Mouse (Mus musculus) limb, embryonic 10.5 days (tissue): ENCODE results near the gene Usp54. TPM values are rescaled to one million over a fixed set of nuclear protein-coding genes. Genes with fewer than 3 reads are reported as not detected.

Experiments used
- DNase-seq: peaks from one replicate; pipeline ENCODE4 v3.0.0-alpha.2; 2017; ENCODE audit warnings: low spot score
- H3K27ac ChIP-seq: fragments of 300-500 bp; sonication (generic); 2 replicates; pipeline ENCODE4 v1.5.1; 2016; ENCODE audit warnings: mild to moderate bottlenecking
- H3K27me3 ChIP-seq: fragments of 300-500 bp; sonication (generic); 2 replicates; pipeline ENCODE4 v1.6.1; 2016; ENCODE audit warnings: low read depth, mild to moderate bottlenecking; ENCODE audit not compliant: poor library complexity, severe bottlenecking
- H3K36me3 ChIP-seq: fragments of 300-500 bp; sonication (generic); 2 replicates; pipeline ENCODE4 v1.6.1; 2016; ENCODE audit warnings: mild to moderate bottlenecking, moderate library complexity
- H3K4me1 ChIP-seq: fragments of 300-500 bp; sonication (generic); 2 replicates; pipeline ENCODE4 v1.6.1; 2016
- H3K4me3 ChIP-seq: fragments of 300-500 bp; sonication (generic); 2 replicates; pipeline ENCODE4 v1.5.1; 2016; ENCODE audit warnings: mild to moderate bottlenecking, moderate library complexity
- H3K9me3 ChIP-seq: fragments of 300-500 bp; sonication (generic); replicated peaks from 2 replicates; pipeline ENCODE4 v1.6.1; 2016; ENCODE audit warnings: mild to moderate bottlenecking
- WGBS: fragments of 180-500 bp; shearing (Covaris S2); methylation state at CpG from one replicate; pipeline ENCODE4 v1.1.7; 2016; 5-methylcytosine and 5-hydroxymethylcytosine counted together
- microRNA-seq: library from miRNA; unstranded; fragments of <30 nt; microRNA quantifications from one replicate; pipeline ENCODE4, GENCODE M21; 2017
- polyA plus RNA-seq: library from polyadenylated mRNA; unstranded; fragments of >200 nt; fragmentation: Nextera tagmentation; extraction: Ambion mirVana; gene quantifications from 2 replicates; pipeline ENCODE4 v1.2.1, GENCODE M21; 2016

Usp54 gene
- polyA plus RNA-seq, 1 experiment from 2014 or later = 16.6 TPM

DNA sequence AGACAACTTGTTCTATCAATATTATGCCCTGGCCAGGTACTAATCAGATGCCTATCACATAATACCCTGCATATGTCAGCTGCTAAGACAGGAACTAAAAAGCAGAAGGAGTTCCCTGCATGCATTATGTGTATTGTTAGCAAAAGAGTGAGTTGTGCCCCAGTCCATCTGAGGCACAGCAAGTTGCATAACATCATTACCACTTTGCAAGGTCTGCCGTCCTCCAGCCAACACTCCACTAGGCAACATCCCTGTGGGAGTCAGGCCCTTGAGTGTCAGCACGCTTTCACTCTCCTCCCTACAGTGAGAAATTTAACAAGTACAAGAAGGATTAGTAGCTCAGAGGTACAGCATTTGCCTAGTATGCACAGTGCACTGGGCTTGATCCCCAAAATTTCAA is 132.4 kb downstream of the Usp54 start:
- WGBS = 80% methylated on average over 2 of the region's 2 CpGs
- Histone ChIP-seq H3K4me1 (no peaks in the 10 kb centered on the region), H3K27ac (no peak overlapping the region), H3K9me3 (no peaks in the 10 kb centered on the region), H3K27me3 (no peaks in the 10 kb centered on the region), H3K36me3 (peaks cover 66% of the 10 kb centered on the region), H3K4me3 (no peak overlapping the region)
- DNase-seq = no peak

DNA sequence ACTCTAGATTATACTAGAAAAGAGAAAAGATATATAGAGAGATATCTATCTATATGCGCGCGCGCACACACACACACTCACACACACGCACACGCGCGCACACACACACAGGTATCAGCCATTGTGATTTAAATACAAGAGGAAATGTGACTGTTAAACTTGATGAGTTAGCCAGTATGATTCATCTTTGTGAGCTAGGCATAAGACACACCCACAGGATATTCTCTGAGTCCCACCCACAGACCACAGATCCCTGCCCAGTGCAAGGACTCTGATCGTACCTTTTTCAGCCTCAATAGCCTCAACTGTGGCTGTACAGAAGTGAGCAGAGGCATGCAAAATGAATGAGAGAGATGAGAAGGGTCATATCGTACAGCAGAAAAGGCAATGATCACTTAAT is 137.9 kb downstream of the Usp54 start:
- Histone ChIP-seq H3K27me3 (no peaks in the 10 kb centered on the region), H3K4me3 (no peak overlapping the region), H3K4me1 (no peaks in the 10 kb centered on the region), H3K27ac (no peak overlapping the region), H3K9me3 (no peaks in the 10 kb centered on the region), H3K36me3 (peaks cover 60% of the 10 kb centered on the region)
- 95% methylated on average over 10 of the region's 10 CpGs for WGBS
- DNase-seq = no peak

DNA sequence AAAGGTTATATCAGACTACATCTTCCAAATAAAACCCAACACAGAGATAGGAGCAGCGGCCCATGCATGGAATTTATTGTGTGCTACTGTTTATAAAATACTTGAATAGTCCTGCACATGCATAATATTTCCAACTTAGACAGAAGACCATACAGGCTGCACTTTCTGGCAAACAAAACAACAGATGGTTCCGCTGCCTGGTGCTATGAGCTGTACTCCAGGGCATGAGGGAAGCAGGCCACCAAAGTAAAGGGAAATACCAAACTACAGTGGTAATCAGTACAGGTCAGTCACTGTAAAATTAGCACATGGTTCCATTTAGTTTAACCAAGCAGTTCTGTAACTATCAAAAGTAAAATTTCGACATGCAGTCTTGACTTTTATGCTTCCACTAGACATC is 140.9 kb downstream of the Usp54 start:
- DNase-seq = no peak
- H3K27me3 ChIP-seq = no peaks in the 10 kb centered on the region
- H3K36me3 ChIP-seq = peaks cover 73% of the 10 kb centered on the region
- H3K27ac ChIP-seq = no peak overlapping the region
- WGBS = 90% methylated on average over 3 of the region's 3 CpGs
- no peaks in the 10 kb centered on the region for H3K4me1 ChIP-seq
- H3K9me3 ChIP-seq = no peaks in the 10 kb centered on the region
- H3K4me3 ChIP-seq = no peak overlapping the region

Small RNA genes within 50 kb of the gene (microRNA-seq; reads per million reads assigned to microRNA genes)
- not detected for gene Mir6946

Other genes starting within 250 kb of the Usp54 start
- gene Mrps16, start 247.4 kb downstream of the Usp54 start, polyA plus RNA-seq = 90.4 TPM in 2 replicates
- 0.29 and 0.90 TPM in 2 replicates for gene Cfap70, start 188.8 kb downstream of the Usp54 start, polyA plus RNA-seq
- 21.2 and 23.3 TPM in 2 replicates for gene Anxa7, start 160.9 kb downstream of the Usp54 start, polyA plus RNA-seq
- 0.83 and 1.3 TPM in 2 replicates for gene Mss51, start 144.2 kb downstream of the Usp54 start, polyA plus RNA-seq
- gene Ppp3cb, start 94.5 kb downstream of the Usp54 start, polyA plus RNA-seq = 35.7 and 43.2 TPM in 2 replicates
- gene Myoz1, start 15.5 kb upstream of the Usp54 start, polyA plus RNA-seq = 0.86 TPM in 1 of 2 replicates, not detected in the other
- 0.51 and 1.9 TPM in 2 replicates for gene Synpo2l, start 27.3 kb upstream of the Usp54 start, polyA plus RNA-seq
- 113 and 122 TPM in 2 replicates for gene Sec24c, start 33.2 kb upstream of the Usp54 start, polyA plus RNA-seq
- 18.2 and 20.4 TPM in 2 replicates for gene Fut11, start 53.9 kb upstream of the Usp54 start, polyA plus RNA-seq
- 238 and 280 TPM in 2 replicates for gene Chchd1, start 61.9 kb upstream of the Usp54 start, polyA plus RNA-seq
- gene Zswim8, start 66.5 kb upstream of the Usp54 start, polyA plus RNA-seq = 32.5 and 39.3 TPM in 2 replicates
- 27.9 and 29.2 TPM in 2 replicates for gene Ndst2, start 93.5 kb upstream of the Usp54 start, polyA plus RNA-seq
- 43.3 and 57.6 TPM in 2 replicates for gene Camk2g, start 153.0 kb upstream of the Usp54 start, polyA plus RNA-seq
- 0.54 and 0.55 TPM in 2 replicates for gene Plau, start 195.6 kb upstream of the Usp54 start, polyA plus RNA-seq